25 mouse cellular contexts compared by ENCODE assay signal in the genomic region with DNA sequence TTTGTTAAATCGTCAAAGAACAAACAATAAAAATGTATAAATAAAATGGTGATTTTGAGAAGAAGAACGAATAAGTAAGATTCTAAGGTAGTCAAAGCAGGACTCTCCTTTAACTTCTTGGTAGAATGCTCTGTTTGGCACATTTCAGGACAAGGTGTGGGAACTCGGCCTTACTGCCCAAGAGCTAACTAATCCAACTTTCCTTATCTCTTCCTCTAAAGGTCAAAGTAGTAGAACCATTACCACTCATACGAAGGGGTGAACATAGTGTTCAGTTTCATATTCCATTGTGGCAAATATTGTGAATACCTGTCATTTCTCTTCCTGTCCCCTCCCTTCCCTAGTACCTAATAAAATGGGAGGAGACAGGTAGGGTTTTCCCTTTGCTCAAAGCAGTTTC.
"Had no signal": no experiment of that assay in that cellular context is flagged by ENCODE, and none has a peak within 500 bp of the region (broad histone marks: within the 10 kb centered on the region; RNA-seq: fewer than 3 reads in every experiment).

No protein-coding gene starts in this region.

- H3K4me3 ChIP-seq: gastrocnemius, adult 2 months; heart, embryonic 10.5 days; heart, embryonic 12.5 days; hindbrain, embryonic 10.5 days; hindbrain, embryonic 12.5 days; kidney, embryonic 15.5 days; left cerebral cortex, adult 2 months; limb, embryonic 10.5 days; limb, embryonic 12.5 days had no signal

- H3K27ac ChIP-seq: gastrocnemius, adult 2 months; heart, embryonic 10.5 days; hindbrain, embryonic 10.5 days; hindbrain, embryonic 12.5 days; hindbrain, embryonic 14.5 days; kidney, embryonic 15.5 days; kidney, postnatal 0 days; left cerebral cortex, adult 2 months; limb, embryonic 10.5 days; limb, embryonic 12.5 days had no signal

- H3K36me3 ChIP-seq: heart, embryonic 10.5 days; heart, embryonic 12.5 days; hindbrain, embryonic 10.5 days; hindbrain, embryonic 12.5 days; kidney, embryonic 15.5 days; limb, embryonic 10.5 days; limb, embryonic 12.5 days had no signal

- H3K4me2 ChIP-seq: heart, embryonic 12.5 days; hindbrain, embryonic 12.5 days; hindbrain, embryonic 14.5 days; kidney, embryonic 15.5 days; limb, embryonic 12.5 days; liver, embryonic 11.5 days had no signal

- H3K9ac ChIP-seq: heart, embryonic 12.5 days; hindbrain, embryonic 12.5 days; hindbrain, embryonic 14.5 days; kidney, embryonic 15.5 days; limb, embryonic 12.5 days had no signal

- H3K9me3 ChIP-seq: heart, embryonic 10.5 days; heart, embryonic 12.5 days; hindbrain, embryonic 10.5 days; hindbrain, embryonic 12.5 days; kidney, embryonic 15.5 days; limb, embryonic 10.5 days; limb, embryonic 12.5 days had no signal

- ATAC-seq: hindbrain, embryonic 16.5 days; inflammation-experienced regulatory T-cells, adult 6 months had no signal

- H3K4me1 ChIP-seq: heart, embryonic 10.5 days; heart, embryonic 12.5 days; hindbrain, embryonic 10.5 days; hindbrain, embryonic 12.5 days; kidney, embryonic 15.5 days; limb, embryonic 10.5 days; limb, embryonic 12.5 days had no signal

- H3K27me3 ChIP-seq: heart, embryonic 12.5 days; hindbrain, embryonic 12.5 days; kidney, embryonic 15.5 days; limb, embryonic 12.5 days had no signal

- DNase-seq: gastrocnemius, adult 2 months; gastrocnemius, postnatal 10 days; gastrocnemius, postnatal 25 days; heart, adult 18-20 months; heart, postnatal 10 days; heart, postnatal 4 days; kidney, adult 11 months; kidney, adult 2 months; kidney, adult 9 months; kidney, postnatal 14 days; kidney, postnatal 36 days; liver had no signal
